In the genomic region with DNA sequence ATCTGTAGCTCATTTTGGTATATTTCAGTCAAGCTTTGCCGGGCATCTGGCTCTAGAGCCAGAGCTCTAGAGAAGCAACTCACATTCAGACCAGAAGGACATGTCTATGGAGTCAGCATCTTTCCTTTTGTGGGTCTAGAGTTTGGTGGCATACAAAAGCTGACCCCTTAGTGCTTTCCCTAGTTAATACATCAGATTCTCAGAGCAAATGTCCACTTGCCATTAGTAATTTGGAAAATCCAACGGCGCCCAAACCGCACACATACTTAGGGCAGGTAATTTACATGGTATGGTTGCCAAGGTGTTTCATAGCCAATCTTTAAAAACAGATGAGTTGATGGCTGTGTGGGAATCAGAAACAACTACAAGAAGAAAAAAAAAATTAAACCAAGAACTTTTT, we compare ENCODE assay signal across 9 mouse cellular contexts. TPM values are rescaled to one million over a fixed set of nuclear protein-coding genes. Genes with fewer than 3 reads are reported as not detected.
A peak's percentile ranks its signal among the peaks of the same experiment; 100 is the strongest.
DNase-seq lines count a peak whose midpoint lies in the region; ATAC-seq and TF ChIP-seq lines count a peak whose summit lies in the region.
"Had no signal": no experiment of that assay in that cellular context is flagged by ENCODE, and none has a peak within 500 bp of the region (broad histone marks: within the 10 kb centered on the region; RNA-seq: fewer than 3 reads in every experiment).

No protein-coding gene starts in this region.

- no peaks in the 10 kb centered on the region for H3K27me3 ChIP-seq in heart, embryonic 15.5 days
- H3K27me3 ChIP-seq in embryonic facial prominence, embryonic 13.5 days, result no peaks in the 10 kb centered on the region
- H3K27me3 ChIP-seq in hindbrain, embryonic 16.5 days (replicated peaks; ENCODE audit: control insufficient read depth, insufficient read depth, low read length), result no peaks in the 10 kb centered on the region
- H3K27me3 ChIP-seq in midbrain, embryonic 13.5 days, result no peaks in the 10 kb centered on the region
- H3K27me3 ChIP-seq in cerebellum, adult 2 months (ENCODE audit: control insufficient read depth, insufficient read depth, low read length), result no peaks in the 10 kb centered on the region

- peak overlapping the region; percentile 89 for H3K9ac ChIP-seq in heart, embryonic 15.5 days
- H3K9ac ChIP-seq in embryonic facial prominence, embryonic 13.5 days, result peak overlapping the region; percentile 89
- H3K9ac ChIP-seq in hindbrain, embryonic 16.5 days (ENCODE audit: low read depth, low read length), result no peak overlapping the region
- H3K9ac ChIP-seq in midbrain, embryonic 13.5 days (replicated peaks), result no peak overlapping the region

- DNase-seq in heart, postnatal 25 days (ENCODE audit: low spot score), result no peak
- DNase-seq in embryo, embryonic 10.5 days (ENCODE audit: low spot score), result no peak
- no peak for DNase-seq in B cell, adult 2 months
- DNase-seq in cerebellum, adult 2 months, result no peak
- DNase-seq: kidney, postnatal 25 days had no signal

- intact Hi-C loops in heart, postnatal 25 days (cut with DNase I), result loop anchor here (5.0 kb wide), 3 partner anchors 41 to 279 kb away; no protein-coding TSS in a partner anchor

- peak overlapping the region; percentile 69 for H3K4me2 ChIP-seq in heart, embryonic 15.5 days
- peak overlapping the region; percentile 68 for H3K4me2 ChIP-seq in embryonic facial prominence, embryonic 13.5 days
- H3K4me2 ChIP-seq in hindbrain, embryonic 16.5 days (ENCODE audit: low read length), result peak overlapping the region; percentile 96
- H3K4me2 ChIP-seq in midbrain, embryonic 13.5 days (replicated peaks), result peak overlapping the region; percentile 86; the same call in 1 of the 2 replicates

- H3K9me3 ChIP-seq in heart, embryonic 15.5 days (replicated peaks), result no peaks in the 10 kb centered on the region
- H3K9me3 ChIP-seq in embryonic facial prominence, embryonic 13.5 days, result no peaks in the 10 kb centered on the region
- no peaks in the 10 kb centered on the region for H3K9me3 ChIP-seq in hindbrain, embryonic 16.5 days (ENCODE audit: control insufficient read depth, low read length)
- no peaks in the 10 kb centered on the region for H3K9me3 ChIP-seq in midbrain, embryonic 13.5 days

- peaks cover 43% of the 10 kb centered on the region for H3K4me1 ChIP-seq in heart, embryonic 15.5 days (replicated peaks)
- H3K4me1 ChIP-seq in embryonic facial prominence, embryonic 13.5 days, result peaks cover 65% of the 10 kb centered on the region
- peaks cover 2% of the 10 kb centered on the region; the same call in 1 of the 2 replicates for H3K4me1 ChIP-seq in hindbrain, embryonic 16.5 days (ENCODE audit: control insufficient read depth, insufficient read depth, low read depth, low read length)
- H3K4me1 ChIP-seq in midbrain, embryonic 13.5 days (replicated peaks), result peaks cover 13% of the 10 kb centered on the region
- H3K4me1 ChIP-seq in cerebellum, adult 2 months (ENCODE audit: control insufficient read depth, insufficient read depth, low read length), result no peaks in the 10 kb centered on the region

- peak overlapping the region; percentile 81 for H3K4me3 ChIP-seq in heart, embryonic 15.5 days
- H3K4me3 ChIP-seq in embryonic facial prominence, embryonic 13.5 days, result peak overlapping the region; percentile 64
- H3K4me3 ChIP-seq in hindbrain, embryonic 16.5 days (ENCODE audit: low read length), result peak overlapping the region; percentile 53
- peak overlapping the region; percentile 48 for H3K4me3 ChIP-seq in midbrain, embryonic 13.5 days (replicated peaks)
- H3K4me3 ChIP-seq in cerebellum, adult 2 months (replicated peaks; ENCODE audit: insufficient read depth, low read depth, low read length), result no peak overlapping the region

- peaks cover 4% of the 10 kb centered on the region; the same call in 1 of the 2 replicates for H3K36me3 ChIP-seq in heart, embryonic 15.5 days
- H3K36me3 ChIP-seq in embryonic facial prominence, embryonic 13.5 days, result peaks cover 10% of the 10 kb centered on the region
- H3K36me3 ChIP-seq in hindbrain, embryonic 16.5 days (ENCODE audit: control insufficient read depth, insufficient read depth, low read length), result no peaks in the 10 kb centered on the region
- H3K36me3 ChIP-seq in midbrain, embryonic 13.5 days, result no peaks in the 10 kb centered on the region

- no peak for TF ChIP-seq POLR2A in cerebellum, adult 2 months (IDR thresholded peaks at IDR 0.05; ENCODE audit: borderline replicate concordance, insufficient read depth, low read length)

- H3K27ac ChIP-seq in heart, embryonic 15.5 days, result peak overlapping the region; percentile 99
- H3K27ac ChIP-seq in embryonic facial prominence, embryonic 13.5 days, result peak overlapping the region; percentile 99
- H3K27ac ChIP-seq in hindbrain, embryonic 16.5 days (ENCODE audit: low read depth, low read length), result no peak overlapping the region
- no peak overlapping the region for H3K27ac ChIP-seq in midbrain, embryonic 13.5 days
- no peak overlapping the region for H3K27ac ChIP-seq in cerebellum, adult 2 months (ENCODE audit: insufficient read depth, low read length)

- no peak for ATAC-seq in heart, embryonic 15.5 days (replicated peaks; ENCODE audit: insufficient number of reproducible peaks, insufficient read depth, low FRiP score, low read depth)
- no peak for ATAC-seq in embryonic facial prominence, embryonic 13.5 days (ENCODE audit: insufficient number of reproducible peaks, insufficient read depth, low FRiP score, low TSS enrichment, low read depth)
- no peak for ATAC-seq in hindbrain, embryonic 16.5 days
- ATAC-seq in midbrain, embryonic 13.5 days, result no peak

- 54% methylated on average over 4 of the region's 4 CpGs for WGBS in heart, embryonic 15.5 days
- 50% methylated on average over 4 of the region's 4 CpGs for WGBS in embryonic facial prominence, embryonic 13.5 days
- WGBS in hindbrain, embryonic 16.5 days, result 88% methylated on average over 4 of the region's 4 CpGs
- WGBS in midbrain, embryonic 13.5 days, result 91% methylated on average over 4 of the region's 4 CpGs
- 93% methylated on average over 4 of the region's 4 CpGs for WGBS in cerebellum, adult 2 months

- no peak for TF ChIP-seq CTCF in cerebellum, adult 2 months (IDR thresholded peaks at IDR 0.05; ENCODE audit: borderline replicate concordance, insufficient read depth, low read depth, low read length)

RNA-seq across cellular contexts. Expression of gene Ednra, which starts 1.2 kb away (rescaled TPM):
- polyA plus RNA-seq in heart, embryonic 15.5 days (2015; fragmentation: Nextera tagmentation; extraction: Ambion mirVana), result 35.6 and 44.8 TPM in 2 replicates
- 10 to 100 TPM; 45.8 to 50.9 TPM for total RNA-seq in heart, postnatal 25 days (2021)
- 56.3 and 58.4 TPM in 2 replicates for polyA plus RNA-seq in embryonic facial prominence, embryonic 13.5 days (2015; fragmentation: Nextera tagmentation; extraction: Ambion mirVana)
- 5.9 and 8.7 TPM in 2 replicates for polyA plus RNA-seq in hindbrain, embryonic 16.5 days (2015; fragmentation: Nextera tagmentation; extraction: Ambion mirVana)
- 4.4 and 6.2 TPM in 2 replicates for polyA plus RNA-seq in midbrain, embryonic 13.5 days (2015; fragmentation: Nextera tagmentation; extraction: Ambion mirVana)
- polyA plus RNA-seq in cerebellum, adult 2 months (2012; rRNA removed), result 3.7 and 4.2 TPM in 2 replicates

Comparison
In these comparisons a context has a peak if more than half of its experiments do, and no peak if none do; other contexts are left out.
1. H3K27ac ChIP-seq: peak in heart, embryonic 15.5 days (single experiment) and embryonic facial prominence, embryonic 13.5 days (single experiment); none in hindbrain, embryonic 16.5 days (single experiment), midbrain, embryonic 13.5 days (single experiment) and cerebellum, adult 2 months (single experiment).
2. H3K9ac ChIP-seq: peak in heart, embryonic 15.5 days (single experiment) and embryonic facial prominence, embryonic 13.5 days (single experiment); none in hindbrain, embryonic 16.5 days (single experiment) and midbrain, embryonic 13.5 days (single experiment).
3. Peak in every context shown above with its lines, with median percentiles within 50 percentile points of each other: H3K4me2 ChIP-seq.